Mouse (Mus musculus): ENCODE measurements around the gene Suz12. TPM values are rescaled to one million over a fixed set of nuclear protein-coding genes. Genes with fewer than 3 reads are reported as not detected.

The Suz12 gene
- polyA plus RNA-seq (2012; rRNA removed), result 0.56 and 0.67 TPM in 2 replicates

DNA sequence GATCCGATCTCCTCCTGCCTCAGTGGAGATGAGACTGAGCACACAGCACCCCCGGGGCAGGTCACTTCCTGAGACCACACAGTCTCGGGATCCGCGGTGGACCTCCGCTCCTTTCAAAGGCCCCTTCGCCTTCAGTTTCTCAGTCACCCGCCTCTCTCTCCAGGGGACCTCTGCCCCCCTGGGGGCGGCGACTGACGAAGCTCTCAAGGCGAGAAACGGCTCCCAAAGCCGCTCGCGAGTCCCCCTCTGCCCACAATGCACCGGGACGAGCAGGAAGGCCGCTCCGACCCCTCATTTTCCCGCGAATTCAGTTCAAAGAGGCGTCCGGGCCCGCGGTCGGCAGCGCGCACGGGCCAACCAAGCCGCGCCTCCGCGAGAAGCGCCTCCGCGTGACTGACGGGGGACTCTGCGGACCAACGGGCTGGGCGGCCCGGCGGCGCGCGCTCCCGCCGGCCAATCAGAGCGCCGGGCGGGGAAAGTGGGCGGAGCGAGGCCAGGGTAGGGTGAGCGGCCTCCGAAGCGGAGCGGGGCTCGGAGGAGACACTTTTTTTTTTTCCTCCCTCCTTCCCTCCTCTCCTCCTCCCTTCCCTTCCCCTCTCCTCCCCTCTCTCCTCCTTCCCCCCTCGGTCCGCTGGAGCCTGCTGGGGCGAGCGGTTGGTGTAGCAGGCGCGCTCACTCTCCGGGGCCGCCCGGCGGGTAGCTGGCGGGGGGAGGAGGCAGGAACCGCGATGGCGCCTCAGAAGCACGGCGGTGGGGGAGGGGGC is at the start of gene Suz12:
Gene Suz12 (plus strand): TSS at position 515 of the 764 bp plus-strand sequence.

GRCm38 (mm10) chr11:79962125-79962876 is 30.6 kb upstream of the Suz12 start, which contains the start of gene Utp6:
Gene Utp6 (minus strand): TSS chr11:79962390.

GRCm38 (mm10) chr11:80080826-80081728 is 88.2 kb downstream of the Suz12 start, which contains the start of gene Crlf3:
Gene Crlf3 (minus strand): TSS chr11:80080991.

Other genes starting within 250 kb of the Suz12 start
- gene Utp6, start 30.7 kb upstream of the Suz12 start, polyA plus RNA-seq (2012; rRNA removed), result 0.57 and 0.78 TPM in 2 replicates
- gene Crlf3, start 87.9 kb downstream of the Suz12 start, polyA plus RNA-seq (2012; rRNA removed), result 0.94 and 1.5 TPM in 2 replicates
- gene Atad5, start 96.3 kb downstream of the Suz12 start, polyA plus RNA-seq (2012; rRNA removed), result 0.01 and 0.16 TPM in 2 replicates
- gene Tefm, start 149.1 kb downstream of the Suz12 start, polyA plus RNA-seq (2012; rRNA removed), result 0.67 and 0.82 TPM in 2 replicates
- gene Adap2, start 161.0 kb downstream of the Suz12 start, polyA plus RNA-seq (2012; rRNA removed), result 2.7 and 5.4 TPM in 2 replicates
- 1.9 and 2.2 TPM in 2 replicates for gene Rnf135, start 190.7 kb downstream of the Suz12 start, polyA plus RNA-seq (2012; rRNA removed)
- 1.5 and 2.1 TPM in 2 replicates for gene Rhot1, start 215.9 kb downstream of the Suz12 start, polyA plus RNA-seq (2012; rRNA removed)